Mouse (Mus musculus) midbrain, embryonic 16.5 days (tissue): Measurements from ENCODE around the gene Mycbp. TPM values are rescaled to one million over a fixed set of nuclear protein-coding genes. Genes with fewer than 3 reads are reported as not detected.

Source experiments
- ATAC-seq: fragments of 200-750 bp; cut with Nextera tagmentation; 2 replicates; pipeline ENCODE4 v1.8.0; 2017; ENCODE audit warnings: moderate TSS enrichment
- H3K27ac ChIP-seq: fragments of 300-500 bp; sonication (generic); 2 replicates; pipeline ENCODE4 v1.5.1; 2014; ENCODE audit warnings: mild to moderate bottlenecking, low read length, mixed read lengths
- H3K27me3 ChIP-seq: fragments of 300-500 bp; sonication (generic); 2 replicates; pipeline ENCODE4 v1.6.1; 2014; ENCODE audit warnings: low read depth, low read length, mixed read lengths; ENCODE audit not compliant: control insufficient read depth, insufficient read depth
- H3K36me3 ChIP-seq: fragments of 300-500 bp; sonication (generic); 2 replicates; pipeline ENCODE4 v1.6.1; 2014; ENCODE audit warnings: mild to moderate bottlenecking, low read length, moderate library complexity, mixed read lengths; ENCODE audit not compliant: control insufficient read depth, insufficient read depth
- H3K4me1 ChIP-seq: fragments of 300-500 bp; sonication (generic); 2 replicates; pipeline ENCODE4 v1.6.1; 2014; ENCODE audit warnings: mild to moderate bottlenecking, low read length, mixed read lengths; ENCODE audit not compliant: control insufficient read depth, insufficient read depth
- H3K4me2 ChIP-seq: fragments of 300-500 bp; sonication (generic); 2 replicates; pipeline ENCODE4 v1.6.1; 2014; ENCODE audit warnings: mild to moderate bottlenecking, low read length, mixed read lengths
- H3K4me3 ChIP-seq: fragments of 300-500 bp; sonication (generic); 2 replicates; pipeline ENCODE4 v1.5.1; 2014; ENCODE audit warnings: low read depth, mild to moderate bottlenecking, low read length, moderate library complexity, mixed read lengths
- H3K9ac ChIP-seq: fragments of 300-500 bp; sonication (generic); 2 replicates; pipeline ENCODE4 v1.6.1; 2014; ENCODE audit warnings: low read depth, low read length, mixed read lengths
- H3K9me3 ChIP-seq: fragments of 300-500 bp; sonication (generic); replicated peaks from 2 replicates; pipeline ENCODE4 v1.6.1; 2014; ENCODE audit warnings: mild to moderate bottlenecking, low read length, mixed read lengths; ENCODE audit not compliant: control insufficient read depth, poor library complexity, severe bottlenecking
- WGBS: fragments of 180-500 bp; shearing (Covaris S2); extraction: QIAGEN DNeasy Blood & Tissue Kit; methylation state at CpG from one replicate; pipeline ENCODE4 v1.1.7; 2014; 5-methylcytosine and 5-hydroxymethylcytosine counted together
- polyA plus RNA-seq: library from polyadenylated mRNA; unstranded; fragments of >200 nt; fragmentation: Nextera tagmentation; extraction: Ambion mirVana; gene quantifications from 2 replicates; pipeline ENCODE4 v1.2.1, GENCODE M21; 2015

The Mycbp gene
- polyA plus RNA-seq, 1 experiment from 2014 or later = 36.9 TPM

- Histone ChIP-seq H3K4me3 (no peak overlapping the region), H3K27ac (no peak overlapping the region), H3K9me3 (no peaks in the 10 kb centered on the region), H3K4me2 (no peak overlapping the region), H3K9ac (no peak overlapping the region), H3K27me3 (no peaks in the 10 kb centered on the region), H3K4me1 (peaks cover 14% of the 10 kb centered on the region), H3K36me3 (no peaks in the 10 kb centered on the region)
- no peak for ATAC-seq
- 84% methylated on average over 3 of the region's 3 CpGs for WGBS
Measured at GRCm38 (mm10) chr4:123903432-123903831, 1.2 kb upstream of the Mycbp start.

GRCm38 (mm10) chr4:123905126-123905668 is 565 bp downstream of the Mycbp start:
- peak overlapping the region; percentile 80 for H3K27ac ChIP-seq
- H3K4me3 ChIP-seq = peak overlapping the region; percentile 87
- H3K36me3 ChIP-seq = no peaks in the 10 kb centered on the region
- H3K4me1 ChIP-seq = peaks cover 14% of the 10 kb centered on the region
- ATAC-seq = no peak; the same call in 1 of the 2 replicates
- no peaks in the 10 kb centered on the region for H3K27me3 ChIP-seq
- peak overlapping the region; percentile 76 for H3K9ac ChIP-seq
- H3K9me3 ChIP-seq = no peaks in the 10 kb centered on the region
- WGBS = 1% methylated on average over 48 of the region's 53 CpGs
- peak overlapping the region; percentile 90 for H3K4me2 ChIP-seq

GRCm38 (mm10) chr4:123911503-123911902 is 6.9 kb downstream of the Mycbp start:
- Histone ChIP-seq H3K4me2 (no peak overlapping the region), H3K4me3 (no peak overlapping the region), H3K4me1 (peaks cover 11% of the 10 kb centered on the region), H3K9me3 (no peaks in the 10 kb centered on the region), H3K27me3 (no peaks in the 10 kb centered on the region), H3K27ac (no peak overlapping the region), H3K9ac (no peak overlapping the region), H3K36me3 (no peaks in the 10 kb centered on the region)
- ATAC-seq = no peak
- 90% methylated on average over 4 of the region's 4 CpGs for WGBS

GRCm38 (mm10) chr4:123912431-123912830 is 7.8 kb downstream of the Mycbp start:
- WGBS = 84% methylated on average over 2 of the region's 2 CpGs
- Histone ChIP-seq H3K27me3 (no peaks in the 10 kb centered on the region), H3K4me1 (peaks cover 12% of the 10 kb centered on the region), H3K27ac (no peak overlapping the region), H3K4me3 (no peak overlapping the region), H3K36me3 (no peaks in the 10 kb centered on the region), H3K9ac (no peak overlapping the region), H3K9me3 (no peaks in the 10 kb centered on the region), H3K4me2 (no peak overlapping the region)
- no peak for ATAC-seq

- H3K4me3 ChIP-seq = peak within 1 kb of the TSS; percentile 100
- no peaks in the 10 kb centered on the region for H3K9me3 ChIP-seq
- peaks cover 23% of the 10 kb centered on the region for H3K4me1 ChIP-seq
- H3K36me3 ChIP-seq = peaks cover 7% of the 10 kb centered on the region
- H3K27ac ChIP-seq = peak within 1 kb of the TSS; percentile 89
- WGBS = under 1% methylated on average over 49 of the region's 49 CpGs
- ATAC-seq = peak; percentile 99
- peak within 1 kb of the TSS; percentile 97 for H3K9ac ChIP-seq
- H3K4me2 ChIP-seq = peak within 1 kb of the TSS; percentile 86
- H3K27me3 ChIP-seq = no peaks in the 10 kb centered on the region
Measured at GRCm38 (mm10) chr4:123916748-123917547, 12.3 kb downstream of the Mycbp start, which contains the start of gene Rragc. Gene Rragc, plus strand, starts transcription at chr4:123917446.

GRCm38 (mm10) chr4:123917548-123918140 is 13.0 kb downstream of the Mycbp start, which contains the start of gene 4930535I16Rik:
Gene 4930535I16Rik, minus strand, starts transcription at chr4:123918022.
- no peak; the same call in 1 of the 2 replicates for ATAC-seq
- 0% methylated on average over 40 of the region's 63 CpGs for WGBS

GRCm38 (mm10) chr4:123918851-123919250 is 14.2 kb downstream of the Mycbp start:
- peaks cover 23% of the 10 kb centered on the region for H3K4me1 ChIP-seq
- H3K36me3 ChIP-seq = peaks cover 14% of the 10 kb centered on the region
- peak overlapping the region; percentile 86 for H3K4me2 ChIP-seq
- no peak for ATAC-seq
- 65% methylated on average over 2 of the region's 2 CpGs for WGBS
- H3K27me3 ChIP-seq = no peaks in the 10 kb centered on the region
- H3K9me3 ChIP-seq = no peaks in the 10 kb centered on the region
- H3K4me3 ChIP-seq = no peak overlapping the region
- no peak overlapping the region for H3K9ac ChIP-seq
- no peak overlapping the region for H3K27ac ChIP-seq

More at GRCm38 (mm10) chr4:123917548-123918140, 13.0 kb downstream of the Mycbp start, which contains the start of gene 4930535I16Rik:
- peak within 1 kb of the TSS; percentile 97 for H3K9ac ChIP-seq
- peak within 1 kb of the TSS; percentile 100 for H3K4me3 ChIP-seq
- peaks cover 11% of the 10 kb centered on the region for H3K36me3 ChIP-seq
- H3K9me3 ChIP-seq = no peaks in the 10 kb centered on the region
- peak within 1 kb of the TSS; percentile 89 for H3K27ac ChIP-seq
- peak within 1 kb of the TSS; percentile 86 for H3K4me2 ChIP-seq
- H3K4me1 ChIP-seq = peaks cover 23% of the 10 kb centered on the region
- no peaks in the 10 kb centered on the region for H3K27me3 ChIP-seq

GRCm38 (mm10) chr4:123921055-123921565 is 16.5 kb downstream of the Mycbp start:
- H3K9me3 ChIP-seq = no peaks in the 10 kb centered on the region
- no peak overlapping the region for H3K27ac ChIP-seq
- peaks cover 29% of the 10 kb centered on the region for H3K36me3 ChIP-seq
- 92% methylated on average over 4 of the region's 4 CpGs for WGBS
- no peak overlapping the region for H3K9ac ChIP-seq
- H3K4me2 ChIP-seq = no peak overlapping the region
- H3K4me1 ChIP-seq = peaks cover 16% of the 10 kb centered on the region
- no peak for ATAC-seq
- no peak overlapping the region for H3K4me3 ChIP-seq
- no peaks in the 10 kb centered on the region for H3K27me3 ChIP-seq
